Mouse (Mus musculus) midbrain, embryonic 16.5 days (tissue): ENCODE data around the gene Gm37240. TPM values are rescaled to one million over a fixed set of nuclear protein-coding genes. Genes with fewer than 3 reads are reported as not detected.

Source experiments
- ATAC-seq: fragments of 200-750 bp; cut with Nextera tagmentation; 2 replicates; pipeline ENCODE4 v1.8.0; 2017; ENCODE audit warnings: moderate TSS enrichment
- H3K27ac ChIP-seq: fragments of 300-500 bp; sonication (generic); 2 replicates; pipeline ENCODE4 v1.5.1; 2014; ENCODE audit warnings: mild to moderate bottlenecking, low read length, mixed read lengths
- H3K27me3 ChIP-seq: fragments of 300-500 bp; sonication (generic); 2 replicates; pipeline ENCODE4 v1.6.1; 2014; ENCODE audit warnings: low read depth, low read length, mixed read lengths; ENCODE audit not compliant: control insufficient read depth, insufficient read depth
- H3K36me3 ChIP-seq: fragments of 300-500 bp; sonication (generic); 2 replicates; pipeline ENCODE4 v1.6.1; 2014; ENCODE audit warnings: mild to moderate bottlenecking, low read length, moderate library complexity, mixed read lengths; ENCODE audit not compliant: control insufficient read depth, insufficient read depth
- H3K4me1 ChIP-seq: fragments of 300-500 bp; sonication (generic); 2 replicates; pipeline ENCODE4 v1.6.1; 2014; ENCODE audit warnings: mild to moderate bottlenecking, low read length, mixed read lengths; ENCODE audit not compliant: control insufficient read depth, insufficient read depth
- H3K4me2 ChIP-seq: fragments of 300-500 bp; sonication (generic); 2 replicates; pipeline ENCODE4 v1.6.1; 2014; ENCODE audit warnings: mild to moderate bottlenecking, low read length, mixed read lengths
- H3K4me3 ChIP-seq: fragments of 300-500 bp; sonication (generic); 2 replicates; pipeline ENCODE4 v1.5.1; 2014; ENCODE audit warnings: low read depth, mild to moderate bottlenecking, low read length, moderate library complexity, mixed read lengths
- H3K9ac ChIP-seq: fragments of 300-500 bp; sonication (generic); 2 replicates; pipeline ENCODE4 v1.6.1; 2014; ENCODE audit warnings: low read depth, low read length, mixed read lengths
- H3K9me3 ChIP-seq: fragments of 300-500 bp; sonication (generic); replicated peaks from 2 replicates; pipeline ENCODE4 v1.6.1; 2014; ENCODE audit warnings: mild to moderate bottlenecking, low read length, mixed read lengths; ENCODE audit not compliant: control insufficient read depth, poor library complexity, severe bottlenecking
- WGBS: fragments of 180-500 bp; shearing (Covaris S2); extraction: QIAGEN DNeasy Blood & Tissue Kit; methylation state at CpG from one replicate; pipeline ENCODE4 v1.1.7; 2014; 5-methylcytosine and 5-hydroxymethylcytosine counted together
- polyA plus RNA-seq: library from polyadenylated mRNA; unstranded; fragments of >200 nt; fragmentation: Nextera tagmentation; extraction: Ambion mirVana; gene quantifications from 2 replicates; pipeline ENCODE4 v1.2.1, GENCODE M21; 2015

The Gm37240 gene
- polyA plus RNA-seq, 1 experiment from 2014 or later: 0.26 TPM

DNA sequence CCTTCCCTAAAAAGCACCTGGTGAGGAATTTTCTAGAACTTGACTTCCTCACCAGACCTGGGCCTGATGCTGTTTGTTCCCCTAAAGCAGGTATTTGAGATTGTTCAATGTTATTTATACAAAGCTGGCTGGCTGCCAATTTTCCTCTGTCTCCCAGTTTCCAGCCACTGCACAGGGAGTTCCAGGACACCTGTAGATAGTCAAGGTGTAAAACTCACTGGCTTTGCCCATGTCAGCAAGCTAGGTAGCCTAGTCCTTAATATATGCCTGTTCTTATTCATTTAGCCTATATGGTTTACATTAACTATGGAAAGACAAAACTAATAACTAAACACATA is 44.5 kb downstream of the Gm37240 start:
- H3K4me2 ChIP-seq: no peak overlapping the region
- no peak for ATAC-seq
- H3K9me3 ChIP-seq: no peaks in the 10 kb centered on the region
- no peak overlapping the region for H3K27ac ChIP-seq
- 0 out of 2 replicates have a peak, but pooled peaks cover 6% of the 10 kb centered on the region for H3K4me1 ChIP-seq
- no peaks in the 10 kb centered on the region for H3K27me3 ChIP-seq
- no peak overlapping the region for H3K4me3 ChIP-seq
- no peak overlapping the region for H3K9ac ChIP-seq
- H3K36me3 ChIP-seq: no peaks in the 10 kb centered on the region

DNA sequence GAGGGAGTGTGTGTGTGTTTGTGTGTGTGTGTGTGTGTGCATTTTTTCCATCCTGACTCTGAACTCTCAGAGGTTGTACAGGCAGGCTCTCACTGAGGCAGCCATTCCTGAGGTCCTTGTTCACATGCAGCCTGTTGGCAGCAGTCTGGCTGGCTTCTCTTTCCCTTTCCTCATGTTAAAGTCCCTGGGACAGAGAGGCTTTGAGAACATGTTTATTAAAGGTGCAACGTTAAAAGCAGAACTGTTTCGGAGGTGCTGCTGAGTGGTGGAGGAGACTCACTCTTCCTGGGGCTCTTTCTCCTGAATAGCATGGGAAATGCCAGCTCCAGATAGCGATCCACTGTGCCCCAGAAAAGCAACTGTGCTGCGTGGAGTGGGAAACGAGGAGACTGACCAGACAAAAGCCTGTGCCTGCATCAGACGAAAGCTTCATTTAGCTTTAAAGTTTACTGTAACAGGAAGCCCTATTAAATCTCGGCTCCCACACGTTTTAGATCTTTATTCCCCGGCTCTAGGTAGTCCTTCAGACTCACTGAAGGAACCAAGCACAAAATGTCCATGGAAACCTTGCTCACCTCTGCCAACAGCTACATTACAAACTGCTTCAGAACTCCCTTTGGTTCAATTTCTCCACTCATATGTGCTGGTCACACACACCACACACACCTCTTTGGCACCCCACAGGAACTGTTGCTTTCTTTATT is 45.0 kb downstream of the Gm37240 start:
- Histone ChIP-seq H3K4me3 (no peak overlapping the region), H3K27ac (no peak overlapping the region), H3K27me3 (no peaks in the 10 kb centered on the region), H3K36me3 (no peaks in the 10 kb centered on the region), H3K4me2 (no peak overlapping the region), H3K4me1 (0 out of 2 replicates have a peak, but pooled peaks cover 6% of the 10 kb centered on the region), H3K9ac (no peak overlapping the region), H3K9me3 (no peaks in the 10 kb centered on the region)
- no peak for ATAC-seq
- WGBS: 49% methylated on average over 9 of the region's 9 CpGs

DNA sequence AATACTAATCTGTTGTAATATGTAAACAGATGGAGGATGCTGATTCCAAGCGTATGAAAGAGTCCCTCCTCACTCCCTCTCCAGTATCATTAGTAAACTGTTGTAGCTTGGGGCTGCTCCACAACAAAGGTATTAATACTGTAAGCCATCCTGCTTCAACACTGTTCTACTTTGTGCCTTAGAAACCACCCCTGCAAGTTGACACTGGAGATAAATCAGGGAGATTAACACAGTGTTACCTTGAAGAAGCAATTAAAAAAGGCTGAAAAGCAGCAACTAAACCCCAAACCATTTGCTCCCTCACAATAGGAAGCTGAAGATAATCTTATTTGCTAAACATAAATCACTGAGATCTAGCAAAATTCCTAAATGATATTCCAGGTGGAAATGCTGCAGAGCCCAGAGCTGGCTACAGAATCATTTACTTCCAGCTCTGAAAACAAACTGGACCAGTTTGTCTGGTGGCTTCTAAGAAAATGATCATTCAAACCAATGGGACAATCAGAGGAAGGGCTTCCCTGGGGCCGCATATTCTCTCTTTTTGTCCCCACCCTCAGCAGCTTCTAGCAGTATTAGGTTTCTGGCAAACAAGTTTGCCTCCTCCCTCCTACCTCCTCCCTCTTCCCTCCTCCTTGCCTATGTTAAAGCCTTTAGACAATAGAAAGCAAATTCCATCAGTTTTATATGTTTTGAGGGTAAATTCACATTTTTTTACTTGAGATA is 45.7 kb downstream of the Gm37240 start:
- Histone ChIP-seq H3K27ac (no peak overlapping the region), H3K9me3 (no peaks in the 10 kb centered on the region), H3K4me3 (no peak overlapping the region), H3K4me1 (0 out of 2 replicates have a peak, but pooled peaks cover 6% of the 10 kb centered on the region), H3K27me3 (no peaks in the 10 kb centered on the region), H3K4me2 (no peak overlapping the region), H3K36me3 (no peaks in the 10 kb centered on the region), H3K9ac (no peak overlapping the region)
- no peak for ATAC-seq
- 27% methylated on average over 2 of the region's 2 CpGs for WGBS

DNA sequence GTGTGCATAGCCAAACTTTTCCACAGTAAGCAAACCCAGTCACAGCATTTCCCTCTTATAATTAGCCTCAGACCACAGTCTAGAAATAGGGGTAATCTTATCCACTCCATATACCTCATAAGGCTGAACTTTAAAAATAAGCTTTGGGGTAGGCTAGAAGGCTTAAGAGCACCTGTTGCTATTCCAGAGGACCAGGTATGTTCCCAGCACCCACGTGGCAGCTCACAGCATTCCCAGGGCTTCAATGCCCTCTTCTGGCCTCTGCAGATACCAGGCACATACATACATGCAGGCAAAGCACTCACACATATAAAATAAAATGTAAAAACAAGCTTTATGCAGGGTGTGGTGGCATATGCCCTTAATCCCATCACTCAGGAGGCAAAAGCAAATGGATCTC is 53.7 kb downstream of the Gm37240 start:
- Histone ChIP-seq H3K27me3 (no peaks in the 10 kb centered on the region), H3K36me3 (no peaks in the 10 kb centered on the region), H3K4me2 (no peak overlapping the region), H3K4me1 (no peaks in the 10 kb centered on the region), H3K27ac (no peak overlapping the region), H3K4me3 (no peak overlapping the region), H3K9me3 (no peaks in the 10 kb centered on the region), H3K9ac (no peak overlapping the region)
- no peak for ATAC-seq
- WGBS: 81% methylated on average over 1 of the region's 1 CpGs

DNA sequence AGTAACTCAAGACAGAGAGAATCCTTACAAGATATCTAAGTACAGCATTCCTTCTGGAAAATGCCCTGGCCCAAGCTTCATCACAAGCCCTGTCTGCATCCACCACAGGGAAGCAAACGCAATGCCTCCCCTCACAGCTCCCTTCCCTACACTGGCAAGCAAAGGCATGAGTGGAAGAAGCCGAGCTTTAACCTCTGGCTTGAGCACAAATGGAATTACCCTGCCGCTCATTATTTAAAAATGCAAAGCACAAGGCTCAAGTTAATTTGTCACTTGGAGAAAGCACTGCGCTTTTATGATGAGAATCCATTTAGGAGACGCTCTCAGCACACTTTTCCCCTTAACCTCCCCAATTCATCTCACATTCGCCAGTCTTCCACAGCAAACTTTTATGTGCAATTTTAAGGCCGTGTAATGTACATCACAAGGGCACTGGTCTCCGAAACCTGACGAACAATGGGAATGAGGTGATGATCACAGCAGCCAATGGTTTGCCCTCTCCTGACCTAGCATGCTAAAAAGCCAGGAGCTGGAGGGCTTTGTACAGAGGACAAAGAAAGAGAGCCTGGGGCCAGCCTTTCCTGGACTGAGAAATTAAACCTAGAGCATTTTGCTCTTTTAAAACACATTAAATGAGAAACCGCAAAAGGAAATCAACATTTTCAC is 54.7 kb downstream of the Gm37240 start:
- Histone ChIP-seq H3K27me3 (no peaks in the 10 kb centered on the region), H3K4me2 (no peak overlapping the region), H3K9me3 (no peaks in the 10 kb centered on the region), H3K36me3 (no peaks in the 10 kb centered on the region), H3K9ac (no peak overlapping the region), H3K4me1 (no peaks in the 10 kb centered on the region), H3K27ac (no peak overlapping the region), H3K4me3 (no peak overlapping the region)
- 57% methylated on average over 10 of the region's 10 CpGs for WGBS
- ATAC-seq: no peak

DNA sequence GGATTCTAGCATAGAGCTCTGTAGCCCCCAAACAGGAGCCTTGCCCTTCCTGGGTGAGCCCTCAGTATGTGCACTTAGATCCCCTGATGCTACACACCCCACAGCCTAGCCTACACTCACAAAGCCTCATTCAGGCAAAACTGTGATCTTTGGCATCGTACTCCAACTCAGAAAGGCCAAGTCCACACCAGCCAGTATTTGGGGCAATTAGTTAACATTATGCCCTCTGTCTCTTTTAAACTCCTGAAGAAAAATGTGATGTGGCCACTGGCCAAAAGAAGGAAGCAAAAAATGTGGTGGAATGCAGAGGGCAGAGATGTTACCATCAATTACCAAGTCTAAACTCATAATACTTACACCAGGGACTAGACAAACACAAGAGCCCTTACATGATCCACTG is 55.5 kb downstream of the Gm37240 start:
- H3K9ac ChIP-seq: no peak overlapping the region
- WGBS: 86% methylated on average over 1 of the region's 1 CpGs
- no peak overlapping the region for H3K4me3 ChIP-seq
- no peak overlapping the region for H3K4me2 ChIP-seq
- no peaks in the 10 kb centered on the region for H3K9me3 ChIP-seq
- no peak overlapping the region for H3K27ac ChIP-seq
- ATAC-seq: no peak
- H3K27me3 ChIP-seq: no peaks in the 10 kb centered on the region
- H3K4me1 ChIP-seq: no peaks in the 10 kb centered on the region
- no peaks in the 10 kb centered on the region for H3K36me3 ChIP-seq

DNA sequence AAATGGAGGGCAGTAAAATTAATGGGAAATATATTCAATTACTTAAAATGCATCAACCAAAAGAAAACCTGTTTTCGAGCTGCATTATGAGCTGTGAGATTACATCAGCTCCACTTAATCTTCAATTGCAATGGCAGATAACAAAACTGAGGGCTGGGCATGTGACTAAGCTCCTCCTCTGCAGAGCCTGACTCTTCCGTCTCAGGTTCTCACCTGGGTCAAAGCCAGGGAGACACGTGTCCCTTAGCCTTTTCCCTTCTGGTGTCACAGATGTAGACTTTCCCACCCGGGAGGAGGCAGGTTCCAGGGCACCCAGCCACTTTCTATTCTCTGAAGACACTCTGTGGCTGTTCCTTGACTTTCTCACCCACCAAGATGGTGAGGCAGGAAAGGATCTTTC is 58.3 kb downstream of the Gm37240 start:
- H3K9me3 ChIP-seq: no peaks in the 10 kb centered on the region
- no peak overlapping the region for H3K4me3 ChIP-seq
- no peaks in the 10 kb centered on the region for H3K27me3 ChIP-seq
- no peaks in the 10 kb centered on the region for H3K4me1 ChIP-seq
- no peak overlapping the region for H3K9ac ChIP-seq
- ATAC-seq: no peak
- H3K36me3 ChIP-seq: no peaks in the 10 kb centered on the region
- no peak overlapping the region for H3K27ac ChIP-seq
- 74% methylated on average over 4 of the region's 4 CpGs for WGBS
- no peak overlapping the region for H3K4me2 ChIP-seq

DNA sequence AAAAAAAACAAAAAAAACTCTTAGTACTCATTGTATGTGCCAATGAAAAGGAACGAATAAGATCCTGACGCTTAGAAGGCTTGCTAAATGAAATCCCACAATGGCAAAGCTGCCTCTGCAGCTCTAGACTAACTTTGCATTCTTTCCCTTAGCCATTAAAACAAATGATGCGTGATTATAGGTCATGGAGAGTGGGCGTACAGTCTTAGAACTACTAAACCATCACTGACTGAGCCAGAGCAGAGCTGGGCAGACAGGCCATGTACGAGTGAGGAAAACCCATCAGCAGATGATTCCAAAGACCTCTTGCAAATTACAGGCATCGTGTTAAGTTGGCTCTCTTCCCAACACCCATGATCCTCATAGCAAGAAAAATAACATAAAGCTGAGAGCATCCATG is 59.5 kb downstream of the Gm37240 start:
- Histone ChIP-seq H3K36me3 (no peaks in the 10 kb centered on the region), H3K27ac (no peak overlapping the region), H3K9me3 (no peaks in the 10 kb centered on the region), H3K4me2 (no peak overlapping the region), H3K9ac (no peak overlapping the region), H3K4me1 (no peaks in the 10 kb centered on the region), H3K27me3 (no peaks in the 10 kb centered on the region), H3K4me3 (no peak overlapping the region)
- ATAC-seq: no peak
- WGBS: 68% methylated on average over 6 of the region's 6 CpGs

DNA sequence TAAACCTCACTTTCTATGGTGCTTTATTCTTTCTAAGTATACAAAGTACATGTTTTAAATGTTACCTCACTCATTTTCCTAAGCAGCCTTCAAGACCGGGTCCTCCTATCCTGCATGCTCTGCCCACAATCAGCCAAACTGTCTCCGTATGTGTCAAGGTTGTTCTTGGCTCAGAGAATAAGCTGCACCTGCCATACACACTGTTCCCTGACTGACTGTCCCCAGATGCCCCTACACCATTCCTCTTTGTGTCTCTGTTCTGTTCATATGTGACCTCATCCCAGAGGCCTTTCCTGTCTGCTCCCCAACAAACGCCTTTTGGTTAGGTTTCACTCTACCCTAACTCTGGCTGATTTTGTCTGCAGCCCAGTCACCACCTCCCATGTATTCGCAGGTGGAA is 60.0 kb downstream of the Gm37240 start:
- Histone ChIP-seq H3K9me3 (no peaks in the 10 kb centered on the region), H3K4me3 (no peak overlapping the region), H3K4me2 (no peak overlapping the region), H3K36me3 (no peaks in the 10 kb centered on the region), H3K27ac (no peak overlapping the region), H3K9ac (no peak overlapping the region), H3K4me1 (no peaks in the 10 kb centered on the region), H3K27me3 (no peaks in the 10 kb centered on the region)
- ATAC-seq: no peak
- WGBS: 77% methylated on average over 4 of the region's 4 CpGs
